Comparison of ENCODE assay signal across 9 mouse cellular contexts in genomic region chr17:14524426-14525236, GRCm38 (mm10).
DNase-seq lines count a peak whose midpoint lies in the region; ATAC-seq and TF ChIP-seq lines count a peak whose summit lies in the region.
"Had no signal": no experiment of that assay in that cellular context is flagged by ENCODE, and none has a peak within 500 bp of the region (broad histone marks: within the 10 kb centered on the region; RNA-seq: fewer than 3 reads in every experiment).

No protein-coding gene starts in this region.

- WGBS in lung, embryonic 16.5 days: 43% methylated on average over 13 of the region's 13 CpGs

- H3K9me3 ChIP-seq in G1E (replicated peaks): no peaks in the 10 kb centered on the region
- no peaks in the 10 kb centered on the region for H3K9me3 ChIP-seq in lung, embryonic 16.5 days (ENCODE audit: control insufficient read depth, low read length)
- H3K9me3 ChIP-seq: limb, embryonic 12.5 days had no signal

- H3K27me3 ChIP-seq in G1E (ENCODE audit: insufficient read depth, low read length): peaks cover 7% of the 10 kb centered on the region
- H3K27me3 ChIP-seq in lung, embryonic 16.5 days (ENCODE audit: control insufficient read depth, insufficient read depth, low read depth, low read length): peaks cover 23% of the 10 kb centered on the region

- no peak overlapping the region for H3K9ac ChIP-seq in lung, embryonic 16.5 days (ENCODE audit: low read length)
- H3K9ac ChIP-seq: limb, embryonic 12.5 days had no signal

- no peak overlapping the region for H3K4me2 ChIP-seq in lung, embryonic 16.5 days (ENCODE audit: low read depth, low read length)
- H3K4me2 ChIP-seq: limb, embryonic 12.5 days had no signal

- 0 out of 2 replicates have a peak, but pooled peaks have one; percentile 21 for TF ChIP-seq CTCF in G1E (IDR thresholded peaks at IDR 0.05; ENCODE audit: low read depth, low read length)

- H3K27ac ChIP-seq in lung, embryonic 16.5 days (ENCODE audit: low read length): no peak overlapping the region
- H3K27ac ChIP-seq: limb, embryonic 12.5 days had no signal

- no peaks in the 10 kb centered on the region for H3K36me3 ChIP-seq in G1E (replicated peaks)
- no peaks in the 10 kb centered on the region for H3K36me3 ChIP-seq in lung, embryonic 16.5 days (ENCODE audit: control insufficient read depth, insufficient read depth, low read length)
- H3K36me3 ChIP-seq: limb, embryonic 12.5 days had no signal

- ATAC-seq in G1E (ENCODE audit: extremely low read depth, insufficient number of reproducible peaks, low FRiP score, poor library complexity, severe bottlenecking): no peak
- ATAC-seq in lung, embryonic 16.5 days (ENCODE audit: low read depth): 0 out of 2 replicates have a peak, but pooled peaks have one; percentile 32

- no peak overlapping the region for H3K4me3 ChIP-seq in G1E (ENCODE audit: low read depth, low read length)
- no peak overlapping the region for H3K4me3 ChIP-seq in lung, embryonic 16.5 days (ENCODE audit: low read length)
- H3K4me3 ChIP-seq: limb, embryonic 12.5 days had no signal

- peak; percentile 61 for DNase-seq in gastrocnemius, adult 18-20 months (ENCODE audit: low spot score)
- no peak for DNase-seq in gastrocnemius, postnatal 25 days
- peak; percentile 8 for DNase-seq in G1E (ENCODE audit: low spot score)
- peak; percentile 52 to 81 for DNase-seq in cerebellum, postnatal 25 days
- DNase-seq in heart, adult 8-10 months (ENCODE audit: low spot score): peak; percentile 48
- DNase-seq in kidney, postnatal 10 days: peak; percentile 85
- peak; percentile 83 for DNase-seq in right cerebral cortex, postnatal 14 days

- no peaks in the 10 kb centered on the region for H3K4me1 ChIP-seq in G1E (ENCODE audit: insufficient read depth, low read depth, low read length)
- no peaks in the 10 kb centered on the region for H3K4me1 ChIP-seq in lung, embryonic 16.5 days (replicated peaks; ENCODE audit: control insufficient read depth, insufficient read depth, low read length)
- H3K4me1 ChIP-seq: limb, embryonic 12.5 days had no signal
